Mouse (Mus musculus) CH12.LX (cell line): ENCODE measurements at regions not wholly inside any gene's neighbourhood (a gene's known extent, or its start where the extent isn't known, plus 50 kb on each side); places are given as distances from the start of the nearest gene placed in this dataset.

ENCODE experiments used
- DNase-seq: peaks from one replicate; pipeline ENCODE4 v3.0.0-alpha.2; 2013; ENCODE audit errors: extremely low read depth
- H3K27ac ChIP-seq: 2 replicates; pipeline ENCODE4 v1.5.1; 2012; ENCODE audit warnings: low read depth, mild to moderate bottlenecking, control low read depth, moderate library complexity; ENCODE audit not compliant: insufficient read depth
- H3K27me3 ChIP-seq: replicated peaks from 2 replicates; pipeline ENCODE3; 2012; ENCODE audit warnings: inconsistent platforms
- H3K36me3 ChIP-seq, 2 experiments: replicated peaks in 1 of 2; 2 replicates each; pipeline versions ENCODE3 to v1.6.1; 2012; ENCODE audit warnings: inconsistent platforms in 1 of 2, low read length in 1 of 2, mild to moderate bottlenecking in 1 of 2, mixed read lengths in 1 of 2, moderate library complexity in 1 of 2; ENCODE audit not compliant: control insufficient read depth in 1 of 2, insufficient read depth in 1 of 2
- H3K4me1 ChIP-seq, 2 experiments: 2 replicates each; pipeline ENCODE4 v1.6.1; 2012; ENCODE audit warnings: inconsistent platforms in 1 of 2, moderate library complexity in 1 of 2; ENCODE audit not compliant: insufficient read depth in 2 of 2, control insufficient read depth in 1 of 2
- H3K4me2 ChIP-seq: 2 replicates; pipeline ENCODE4 v1.6.1; 2012; ENCODE audit warnings: low read depth, mild to moderate bottlenecking, control low read depth; ENCODE audit not compliant: poor library complexity, insufficient read depth, severe bottlenecking
- H3K4me3 ChIP-seq, 3 experiments: fragments of 150-350 bp in 1 of 3; sonication (generic) in 1 of 3; replicated peaks in 1 of 3; 2 replicates each; pipeline versions ENCODE3 to v1.5.1; 2011 to 2012; ENCODE audit warnings: low read depth in 2 of 3, low read length in 2 of 3, mild to moderate bottlenecking in 2 of 3, moderate library complexity in 2 of 3, control low read depth in 1 of 3, improper control_type of control experiment in 1 of 3, inconsistent platforms in 1 of 3, mixed read lengths in 1 of 3; ENCODE audit not compliant: poor library complexity in 1 of 3
- H3K79me2 ChIP-seq: replicated peaks from 2 replicates; pipeline ENCODE4 v1.6.1; 2012; ENCODE audit warnings: mild to moderate bottlenecking, moderate library complexity; ENCODE audit not compliant: control insufficient read depth, poor library complexity, insufficient read depth, severe bottlenecking; ENCODE audit errors: extremely low read depth
- H3K9ac ChIP-seq: 2 replicates; pipeline ENCODE4 v1.6.1; 2012; ENCODE audit warnings: low read depth, mild to moderate bottlenecking, control low read depth, moderate library complexity; ENCODE audit not compliant: insufficient read depth
- H3K9me3 ChIP-seq: replicated peaks from 2 replicates; pipeline ENCODE3; 2012; ENCODE audit warnings: low read length, inconsistent platforms, mixed read lengths
- CTCF ChIP-seq, 2 experiments: IDR thresholded peaks in 1 of 2; conservative IDR thresholded peaks in 1 of 2; 2 replicates each; pipeline ENCODE4 v1.5.1; 2011 to 2012; ENCODE audit warnings: low read depth in 2 of 2, low read length in 2 of 2, improper control_type of control experiment in 1 of 2, inconsistent platforms in 1 of 2, mild to moderate bottlenecking in 1 of 2, moderate library complexity in 1 of 2
- ELF1 ChIP-seq: IDR thresholded peaks from 2 replicates; pipeline ENCODE4 v1.6.1; 2014; ENCODE audit warnings: low read depth, mild to moderate bottlenecking, inconsistent platforms, low read length, improper control_type of control experiment
- EP300 ChIP-seq: IDR thresholded peaks from 2 replicates; pipeline ENCODE4 v1.6.1; 2011; ENCODE audit warnings: low read length, improper control_type of control experiment
- ETS1 ChIP-seq: conservative IDR thresholded peaks from 2 replicates; pipeline ENCODE4 v1.6.1; 2012; ENCODE audit warnings: low read depth, mild to moderate bottlenecking, inconsistent platforms, low read length, improper control_type of control experiment, moderate library complexity
- GABPA ChIP-seq: IDR thresholded peaks from 2 replicates; pipeline ENCODE4 v1.6.1; 2012; ENCODE audit warnings: low read depth, low read length, improper control_type of control experiment, inconsistent platforms; ENCODE audit not compliant: insufficient replicate concordance
- JUN ChIP-seq: IDR thresholded peaks from 2 replicates; pipeline ENCODE4 v1.6.1; 2011; ENCODE audit warnings: low read depth, mild to moderate bottlenecking, low read length, improper control_type of control experiment, moderate library complexity; ENCODE audit not compliant: insufficient read depth
- JUND ChIP-seq: conservative IDR thresholded peaks from 2 replicates; pipeline ENCODE4 v1.6.1; 2011; ENCODE audit warnings: low read depth, low read length, improper control_type of control experiment
- KAT2A ChIP-seq: IDR thresholded peaks from 2 replicates; pipeline ENCODE4 v1.6.1; 2012; ENCODE audit warnings: low read length, improper control_type of control experiment, inconsistent platforms; ENCODE audit not compliant: insufficient replicate concordance
- MAFK ChIP-seq: IDR thresholded peaks from 2 replicates; pipeline ENCODE4 v1.6.1; 2011; ENCODE audit warnings: low read length, improper control_type of control experiment; ENCODE audit not compliant: insufficient replicate concordance
- MAX ChIP-seq: IDR thresholded peaks from 2 replicates; pipeline ENCODE4 v1.6.1; 2011; ENCODE audit warnings: low read length, improper control_type of control experiment
- MAZ ChIP-seq: IDR thresholded peaks from 2 replicates; pipeline ENCODE4 v1.6.1; 2012; ENCODE audit warnings: low read depth, mild to moderate bottlenecking, inconsistent platforms, low read length, improper control_type of control experiment, moderate library complexity
- MEF2A ChIP-seq: IDR thresholded peaks from 2 replicates; pipeline ENCODE4 v1.6.1; 2014; ENCODE audit warnings: low read depth, mild to moderate bottlenecking, inconsistent platforms, low read length, improper control_type of control experiment, borderline replicate concordance
- MXI1 ChIP-seq: IDR thresholded peaks from 2 replicates; pipeline ENCODE4 v1.6.1; 2011; ENCODE audit warnings: mild to moderate bottlenecking, low read depth, low read length, improper control_type of control experiment
- MYC ChIP-seq: IDR thresholded peaks from 2 replicates; pipeline ENCODE4 v1.6.1; 2011; ENCODE audit warnings: low read depth, mild to moderate bottlenecking, improper control_type of control experiment, low read length
- POLR2A ChIP-seq: IDR thresholded peaks from 2 replicates; pipeline ENCODE4 v1.6.1; 2011; ENCODE audit warnings: low read depth, mild to moderate bottlenecking, improper control_type of control experiment, low read length
- POLR2AphosphoS2 ChIP-seq: IDR thresholded peaks from 2 replicates; pipeline ENCODE4 v1.6.1; 2011; ENCODE audit warnings: low read depth, low read length, improper control_type of control experiment
- RAD21 ChIP-seq: IDR thresholded peaks from 2 replicates; pipeline ENCODE4 v1.6.1; 2011; ENCODE audit warnings: low read depth, mild to moderate bottlenecking, low read length, improper control_type of control experiment, moderate library complexity
- TBP ChIP-seq: conservative IDR thresholded peaks from 2 replicates; pipeline ENCODE4 v1.6.1; 2011; ENCODE audit warnings: low read depth, low read length, improper control_type of control experiment
- TCF12 ChIP-seq: IDR thresholded peaks from 2 replicates; pipeline ENCODE4 v1.6.1; 2014; ENCODE audit warnings: low read depth, mild to moderate bottlenecking, inconsistent platforms, low read length, improper control_type of control experiment
- UBTF ChIP-seq: IDR thresholded peaks from 2 replicates; pipeline ENCODE4 v1.6.1; 2012; ENCODE audit warnings: low read depth, mild to moderate bottlenecking, inconsistent platforms, low read length, improper control_type of control experiment, moderate library complexity
- USF2 ChIP-seq: conservative IDR thresholded peaks from 2 replicates; pipeline ENCODE4 v1.6.1; 2011; ENCODE audit warnings: low read depth, low read length, improper control_type of control experiment
- ZC3H11A ChIP-seq: IDR thresholded peaks from 2 replicates; pipeline ENCODE4 v1.6.1; 2012; ENCODE audit warnings: low read depth, mild to moderate bottlenecking, inconsistent platforms, low read length, improper control_type of control experiment
- ZKSCAN1 ChIP-seq: IDR thresholded peaks from 2 replicates; pipeline ENCODE4 v1.6.1; 2012; ENCODE audit warnings: low read depth, inconsistent platforms, low read length, improper control_type of control experiment, borderline replicate concordance
- ZMIZ1 ChIP-seq: IDR thresholded peaks from 2 replicates; pipeline ENCODE4 v1.6.1; 2012; ENCODE audit warnings: low read depth, mild to moderate bottlenecking, inconsistent platforms, low read length, improper control_type of control experiment
- ZNF384 ChIP-seq: IDR thresholded peaks from 2 replicates; pipeline ENCODE4 v1.6.1; 2012; ENCODE audit warnings: low read depth, low read length, improper control_type of control experiment, inconsistent platforms
- dilution Hi-C: fragments of 300-500 bp; cut with MboI; formaldehyde crosslinking; loops from 2 replicates; pipeline ENCODE4 v1.14.3; 2020; ENCODE audit warnings: low sequenced_read_pairs; ENCODE audit not compliant: extremely low pct_unique_long_range_greater_than_20kb, extremely low pct_ligation_motif_present
- in situ Hi-C: fragments of 300-500 bp; cut with MboI; formaldehyde crosslinking; loops from 3 replicates; pipeline ENCODE4 v1.14.3; 2019; ENCODE audit warnings: low sequenced_read_pairs, low pct_ligation_motif_present, low pct_unique_long_range_greater_than_20kb, mixed read lengths

DNA sequence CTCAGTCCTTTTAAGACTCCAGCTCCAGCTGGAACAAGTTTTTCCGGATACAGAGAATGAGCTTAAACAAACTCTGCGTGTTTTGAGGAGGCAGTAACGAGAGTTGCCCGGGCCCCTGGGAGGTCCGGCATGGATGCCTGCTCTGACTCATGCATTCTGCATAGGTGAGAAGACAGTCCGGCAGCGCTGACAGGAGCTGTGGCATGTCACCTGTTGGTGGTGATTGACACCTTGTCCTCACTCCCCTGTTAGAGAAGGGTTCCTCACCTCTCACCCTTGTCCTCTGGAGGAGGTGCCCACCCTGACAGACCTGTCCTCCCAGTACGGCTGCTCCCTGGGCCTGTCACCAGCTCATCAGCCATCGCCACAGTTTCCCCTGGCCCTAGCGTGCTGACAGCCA, 87.7 kb downstream of the Cdc7 start:
- H3K4me1 ChIP-seq, result peaks cover 0 to 10% of the 10 kb centered on the region in 2 experiments; a peak in 1 of 4 replicates
- TF ChIP-seq POLR2AphosphoS2 (no peak), MEF2A (no peak), RAD21 (no peak), TCF12 (no peak), ETS1 (no peak), MAX (no peak), POLR2A (no peak), ZKSCAN1 (no peak), EP300 (no peak), ZMIZ1 (no peak), GABPA (no peak), JUN (no peak), MYC (no peak), ZNF384 (no peak), UBTF (no peak), MAFK (no peak), CTCF (conservative IDR thresholded peaks at IDR 0.05 in 1 of 2, IDR thresholded peaks at IDR 0.05 in 1 of 2; ENCODE audit: low read depth in 2 of 2, low read length in 2 of 2) (no peak), KAT2A (no peak), ELF1 (no peak), MAZ (no peak)
- TF ChIP-seq, all 38 proteins: peak for 0
- no peak overlapping the region for H3K4me3 ChIP-seq
- H3K27me3 ChIP-seq, result no peaks in the 10 kb centered on the region
- H3K27ac ChIP-seq, result no peak overlapping the region
- no peaks in the 10 kb centered on the region for H3K9me3 ChIP-seq
- no peak overlapping the region for H3K9ac ChIP-seq
- H3K79me2 ChIP-seq, result no peaks in the 10 kb centered on the region
- no peaks in the 10 kb centered on the region for H3K36me3 ChIP-seq
- in situ Hi-C loops (no loop called here), dilution Hi-C loops (no loop called here)
- no peak for DNase-seq
- H3K4me2 ChIP-seq, result no peak overlapping the region

DNA sequence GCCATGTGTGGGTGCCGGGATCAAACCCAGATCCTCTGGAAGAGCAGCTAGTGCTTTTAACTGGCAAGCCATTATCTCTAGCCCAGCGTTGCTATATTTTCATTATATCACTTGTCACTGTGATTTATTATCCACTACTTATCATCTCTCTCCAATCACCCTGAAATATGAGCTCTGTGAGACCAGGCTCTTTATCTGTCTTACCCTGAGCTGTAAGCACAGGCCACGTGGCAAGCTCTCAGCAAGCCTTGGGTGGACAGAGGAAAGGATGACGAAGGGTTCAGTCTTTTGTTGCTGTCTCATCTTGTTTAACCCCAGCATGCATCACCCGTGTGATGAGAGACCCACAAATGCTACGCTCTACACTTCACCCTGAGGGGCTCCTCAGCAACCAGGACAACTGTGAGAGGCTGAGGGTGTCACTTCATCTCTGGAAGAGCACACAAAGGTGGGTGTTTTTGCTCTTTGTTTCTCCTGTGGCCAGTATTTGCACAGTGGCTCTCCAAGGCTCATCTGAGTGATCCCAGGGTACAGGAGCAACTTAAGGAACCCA, 90.9 kb downstream of the Cdc7 start:
- no peaks in the 10 kb centered on the region for H3K79me2 ChIP-seq
- H3K36me3 ChIP-seq, result no peaks in the 10 kb centered on the region
- no peak overlapping the region for H3K4me2 ChIP-seq
- in situ Hi-C loops (no loop called here), dilution Hi-C loops (no loop called here)
- no peak for DNase-seq
- H3K9ac ChIP-seq, result no peak overlapping the region
- no peak overlapping the region for H3K27ac ChIP-seq
- H3K27me3 ChIP-seq, result no peaks in the 10 kb centered on the region
- no peak overlapping the region for H3K4me3 ChIP-seq
- no peak for TF ChIP-seq USF2
- TF ChIP-seq JUND, result no peak
- no peak for TF ChIP-seq MXI1
- no peak for TF ChIP-seq ZC3H11A
- no peak for TF ChIP-seq ZNF384
- TF ChIP-seq MAX, result no peak
- TF ChIP-seq TCF12, result no peak
- no peak for TF ChIP-seq MAFK
- no peak for TF ChIP-seq ELF1
- no peak for TF ChIP-seq TBP
- TF ChIP-seq, all 38 proteins: peak for 0
- H3K4me1 ChIP-seq, result peaks cover 0 to 10% of the 10 kb centered on the region in 2 experiments; a peak in 1 of 4 replicates
- H3K9me3 ChIP-seq, result no peaks in the 10 kb centered on the region
